Mouse (Mus musculus) MEL (cell line): Measurements from ENCODE around the gene Stmnd1. TPM values are rescaled to one million over a fixed set of nuclear protein-coding genes. Genes with fewer than 3 reads are reported as not detected.

Experiments
- DNase-seq: peaks from one replicate; pipeline ENCODE4 v3.0.0; 2011; ENCODE audit warnings: low read depth, low spot score
- H3K27ac ChIP-seq: 2 replicates; pipeline ENCODE4 v1.5.1; 2012; ENCODE audit warnings: low read depth, mild to moderate bottlenecking, control low read depth, low read length, moderate library complexity; ENCODE audit not compliant: control insufficient read depth
- H3K27me3 ChIP-seq, 2 experiments: fragments of 150-350 bp in 1 of 2; sonication (generic) in 1 of 2; 2 replicates each; pipeline ENCODE4 v1.6.1; 2012; ENCODE audit warnings: low read length in 2 of 2, mild to moderate bottlenecking in 2 of 2, improper control_type of control experiment in 1 of 2, moderate library complexity in 1 of 2; ENCODE audit not compliant: insufficient read depth in 2 of 2, control insufficient read depth in 1 of 2
- H3K36me3 ChIP-seq, 2 experiments: 2 replicates each; pipeline ENCODE4 v1.6.1; 2012 to 2014; ENCODE audit warnings: low read length in 2 of 2, improper control_type of control experiment in 1 of 2, inconsistent platforms in 1 of 2, mild to moderate bottlenecking in 1 of 2; ENCODE audit not compliant: insufficient read depth in 2 of 2, control insufficient read depth in 1 of 2
- H3K4me1 ChIP-seq, 2 experiments: fragments of 150-350 bp in 1 of 2; sonication (generic) in 1 of 2; 2 replicates each; pipeline ENCODE4 v1.6.1; 2012; ENCODE audit warnings: low read length in 2 of 2, improper control_type of control experiment in 1 of 2, mild to moderate bottlenecking in 1 of 2; ENCODE audit not compliant: insufficient read depth in 2 of 2, control insufficient read depth in 1 of 2
- H3K4me3 ChIP-seq, 2 experiments: fragments of 150-350 bp in 1 of 2; sonication (generic) in 1 of 2; 2 replicates each; pipeline ENCODE4 v1.5.1; 2012; ENCODE audit warnings: low read depth in 2 of 2, low read length in 2 of 2, mild to moderate bottlenecking in 2 of 2, moderate library complexity in 2 of 2, control low read depth in 1 of 2, improper control_type of control experiment in 1 of 2; ENCODE audit not compliant: control insufficient read depth in 1 of 2, insufficient read depth in 1 of 2
- H3K79me2 ChIP-seq: 2 replicates; pipeline ENCODE4 v1.6.1; 2012; ENCODE audit warnings: mild to moderate bottlenecking, low read length, moderate library complexity; ENCODE audit not compliant: control insufficient read depth, poor library complexity, insufficient read depth
- H3K9ac ChIP-seq: 2 replicates; pipeline ENCODE4 v1.6.1; 2012; ENCODE audit warnings: low read depth, mild to moderate bottlenecking, control low read depth, low read length, moderate library complexity; ENCODE audit not compliant: control insufficient read depth, poor library complexity, severe bottlenecking
- H3K9me3 ChIP-seq: fragments of 150-350 bp; sonication (generic); replicated peaks from 2 replicates; pipeline ENCODE4 v1.6.1; 2012; ENCODE audit warnings: mild to moderate bottlenecking, low read length, improper control_type of control experiment, moderate library complexity; ENCODE audit not compliant: insufficient read depth
- E2F4 ChIP-seq: IDR thresholded peaks from 2 replicates; pipeline ENCODE4 v1.6.1; 2011; ENCODE audit warnings: low read depth, low read length, improper control_type of control experiment, borderline replicate concordance
- EP300 ChIP-seq, 2 experiments: IDR thresholded peaks; 2 replicates each; pipeline ENCODE4 v1.6.1; 2011; ENCODE audit warnings: improper control_type of control experiment in 2 of 2, low read length in 2 of 2, low read depth in 1 of 2, mild to moderate bottlenecking in 1 of 2
- ETS1 ChIP-seq: IDR thresholded peaks from 2 replicates; pipeline ENCODE4 v1.6.1; 2012; ENCODE audit warnings: low read depth, mild to moderate bottlenecking, inconsistent platforms, low read length, improper control_type of control experiment, moderate library complexity
- GABPA ChIP-seq: IDR thresholded peaks from 2 replicates; pipeline ENCODE4 v1.6.1; 2012; ENCODE audit warnings: low read depth, mild to moderate bottlenecking, inconsistent platforms, low read length, improper control_type of control experiment, moderate library complexity
- KAT2A ChIP-seq: conservative IDR thresholded peaks from 2 replicates; pipeline ENCODE4 v1.6.1; 2012; ENCODE audit warnings: low read depth, low read length, improper control_type of control experiment, inconsistent platforms
- MAFK ChIP-seq: IDR thresholded peaks from 2 replicates; pipeline ENCODE4 v1.6.1; 2011; ENCODE audit warnings: low read depth, mild to moderate bottlenecking, low read length, improper control_type of control experiment, borderline replicate concordance
- MAX ChIP-seq: IDR thresholded peaks from 2 replicates; pipeline ENCODE4 v1.6.1; 2011; ENCODE audit warnings: low read length, improper control_type of control experiment
- MXI1 ChIP-seq: IDR thresholded peaks from 2 replicates; pipeline ENCODE4 v1.6.1; 2011; ENCODE audit warnings: mild to moderate bottlenecking, low read depth, low read length, improper control_type of control experiment
- NELFE ChIP-seq: IDR thresholded peaks from 2 replicates; pipeline ENCODE4 v1.6.1; 2011; ENCODE audit warnings: low read depth, low read length, improper control_type of control experiment
- RCOR1 ChIP-seq: IDR thresholded peaks from 2 replicates; pipeline ENCODE4 v1.6.1; 2012; ENCODE audit warnings: low read depth, mild to moderate bottlenecking, inconsistent platforms, low read length, improper control_type of control experiment
- TAL1 ChIP-seq: IDR thresholded peaks from 2 replicates; pipeline ENCODE4 v1.6.1; 2012; ENCODE audit warnings: mild to moderate bottlenecking, inconsistent platforms, low read length, moderate library complexity, mixed read lengths
- UBTF ChIP-seq: IDR thresholded peaks from 2 replicates; pipeline ENCODE4 v1.6.1; 2012; ENCODE audit warnings: low read depth, mild to moderate bottlenecking, inconsistent platforms, low read length, improper control_type of control experiment, moderate library complexity, borderline replicate concordance; ENCODE audit not compliant: insufficient read depth
- USF2 ChIP-seq, 2 experiments: IDR thresholded peaks; 2 replicates each; pipeline ENCODE4 v1.6.1; 2011 to 2012; ENCODE audit warnings: improper control_type of control experiment in 2 of 2, low read length in 2 of 2, borderline replicate concordance in 1 of 2, inconsistent platforms in 1 of 2, low read depth in 1 of 2, mild to moderate bottlenecking in 1 of 2; ENCODE audit not compliant: insufficient read depth in 1 of 2
- ZKSCAN1 ChIP-seq: IDR thresholded peaks from 2 replicates; pipeline ENCODE4 v1.6.1; 2012; ENCODE audit warnings: low read depth, mild to moderate bottlenecking, inconsistent platforms, low read length, improper control_type of control experiment, moderate library complexity
- polyA plus RNA-seq, 2 experiments: library from polyadenylated mRNA; stranded (reverse) in 1 of 2; unstranded in 1 of 2; fragments of >175 nt in 1 of 2; fragments of >200 nt in 1 of 2; gene quantifications; 2 replicates each; pipeline versions ENCODE4 v1.2.1 to v1.2.4; 2012; ENCODE audit warnings: low replicate concordance in 2 of 2, low read depth in 1 of 2; ENCODE audit not compliant: insufficient read length in 2 of 2, insufficient read depth in 1 of 2, missing spikeins in 1 of 2
- total RNA-seq: library from RNA; depleted of rRNA; stranded (reverse); fragments of 300-350 nt; gene quantifications from 2 replicates; pipeline ENCODE4 v1.2.3, GENCODE M21; 2012; rRNA removed

Stmnd1 gene
- total RNA-seq = not detected in 2 replicates
- not detected for polyA plus RNA-seq

DNA sequence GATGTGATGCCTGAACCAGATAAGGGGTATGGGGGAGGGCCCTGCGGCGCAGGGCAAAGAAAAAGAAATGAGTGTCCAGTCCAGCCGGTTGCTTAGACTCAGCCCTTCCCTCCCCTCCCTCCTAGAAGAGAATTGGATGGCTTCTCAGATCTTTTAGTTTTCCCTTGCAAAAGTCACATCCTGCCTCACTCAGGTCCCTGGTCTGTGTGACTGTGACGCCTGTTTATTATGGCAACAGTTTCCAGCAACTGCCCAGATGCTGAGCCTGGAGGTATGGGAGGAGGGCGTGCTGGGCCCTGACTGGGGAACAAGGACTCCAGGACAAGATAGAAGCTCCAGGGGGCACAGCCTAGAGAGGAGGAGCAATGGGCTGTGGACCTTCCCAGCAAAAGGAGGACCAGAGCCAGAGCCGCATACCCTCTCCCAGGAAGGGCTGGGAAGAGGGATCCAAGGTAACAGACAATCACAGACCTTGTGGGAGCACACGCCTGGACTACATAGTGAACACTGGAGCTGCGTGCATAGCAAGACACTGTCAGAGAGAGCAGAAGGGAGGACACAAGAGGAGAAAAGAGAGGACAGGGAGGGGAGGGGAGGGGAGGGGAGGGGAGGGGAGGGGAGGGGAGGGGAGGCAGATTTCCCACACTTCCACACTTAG is at the start of gene Stmnd1:
Gene Stmnd1, plus strand, starts transcription at position 269 of the 658 bp plus-strand sequence.
- H3K36me3 ChIP-seq = peaks cover 0 to 2% of the 10 kb centered on the region in 2 experiments; a peak in 2 of 4 replicates
- no peak within 1 kb of the TSS for H3K4me3 ChIP-seq
- H3K4me1 ChIP-seq = peaks cover 0 to 8% of the 10 kb centered on the region in 2 experiments; a peak in 1 of 4 replicates
- DNase-seq = no peak
- H3K27ac ChIP-seq = no peak within 1 kb of the TSS
- peaks cover 0 to 7% of the 10 kb centered on the region in 2 experiments; a peak in 2 of 4 replicates for H3K27me3 ChIP-seq
- no peaks in the 10 kb centered on the region for H3K9me3 ChIP-seq
- H3K79me2 ChIP-seq = no peaks in the 10 kb centered on the region
- no peak for TF ChIP-seq EP300 (IDR thresholded peaks at IDR 0.05; ENCODE audit: low read depth in 1 of 2, low read length in 2 of 2)
- H3K9ac ChIP-seq = no peak within 1 kb of the TSS

DNA sequence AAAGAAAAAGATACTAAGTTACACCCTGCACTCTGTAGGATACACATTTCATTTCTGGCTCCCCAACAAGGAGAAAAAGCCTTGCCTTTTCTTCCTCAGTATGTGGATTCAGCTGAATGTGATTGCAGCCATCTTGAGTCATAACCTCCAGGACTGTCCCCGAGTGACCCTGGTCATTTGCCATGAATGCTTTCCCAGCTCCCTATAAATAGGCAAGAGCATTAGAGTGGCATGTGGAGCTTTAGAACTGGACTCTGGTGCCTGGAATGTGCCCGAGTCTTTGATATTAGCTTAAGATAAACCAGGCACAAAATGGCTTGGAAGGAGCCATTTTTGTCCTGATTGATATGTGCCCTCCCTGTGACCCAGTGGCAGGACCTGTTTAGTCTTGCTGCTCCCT is 46.6 kb upstream of the Stmnd1 start:
- H3K9me3 ChIP-seq = no peaks in the 10 kb centered on the region
- H3K36me3 ChIP-seq = no peaks in the 10 kb centered on the region
- H3K4me3 ChIP-seq = no peak overlapping the region
- DNase-seq = no peak
- H3K9ac ChIP-seq = no peak overlapping the region
- no peaks in the 10 kb centered on the region for H3K4me1 ChIP-seq
- H3K79me2 ChIP-seq = no peaks in the 10 kb centered on the region
- TF ChIP-seq MXI1 (no peak), UBTF (no peak), ETS1 (no peak), TAL1 (no peak), MAFK (no peak), MAX (no peak), USF2 (IDR thresholded peaks at IDR 0.05; ENCODE audit: borderline replicate concordance in 1 of 2, insufficient read depth in 1 of 2, low read depth in 1 of 2, low read length in 2 of 2) (no peak), NELFE (no peak), ZKSCAN1 (no peak), E2F4 (no peak), KAT2A (no peak), EP300 (IDR thresholded peaks at IDR 0.05; ENCODE audit: low read depth in 1 of 2, low read length in 2 of 2) (no peak), RCOR1 (no peak), GABPA (no peak)
- no peaks in the 10 kb centered on the region for H3K27me3 ChIP-seq
- no peak overlapping the region for H3K27ac ChIP-seq
